Mouse (Mus musculus) spleen, postnatal 14 days (tissue): ENCODE results near the gene Asic3.

Source experiments
- DNase-seq, 2 experiments: peaks; one replicate each; pipeline ENCODE4 v3.0.0; 2021 to 2022; ENCODE audit warnings: low spot score in 2 of 2

The Asic3 gene

GRCm38 (mm10) chr5:24452030-24452690, 39.0 kb downstream of the Asic3 start, which contains the start of gene Agap3:
Agap3 (plus strand) TSS chr5:24452177.
- DNase-seq: no peak

- DNase-seq: no peak
Observed at GRCm38 (mm10) chr5:24452691-24453233, 39.6 kb downstream of the Asic3 start.

- no peak for DNase-seq
Observed at GRCm38 (mm10) chr5:24453283-24453984, 40.2 kb downstream of the Asic3 start.

- no peak for DNase-seq
Observed at GRCm38 (mm10) chr5:24453985-24454303, 40.8 kb downstream of the Asic3 start.

- no peak for DNase-seq
Observed at GRCm38 (mm10) chr5:24455076-24455475, 41.9 kb downstream of the Asic3 start.

- DNase-seq: no peak
Observed at GRCm38 (mm10) chr5:24455613-24456012, 42.4 kb downstream of the Asic3 start.

GRCm38 (mm10) chr5:24466762-24467161, 53.6 kb downstream of the Asic3 start:
- DNase-seq: no peak
